Mouse (Mus musculus): ENCODE results near the gene Kcnk12. TPM values are rescaled to one million over a fixed set of nuclear protein-coding genes. Genes with fewer than 3 reads are reported as not detected.
A peak's percentile ranks its signal among the peaks of the same experiment; 100 is the strongest.

Gene Kcnk12
- polyA plus RNA-seq, 1 experiment from 2014 or later, result 0.45 TPM

- Histone ChIP-seq H3K4me2 (ENCODE audit: low read depth, low read length) (no peak overlapping the region), H3K4me1 (ENCODE audit: control insufficient read depth, insufficient read depth, low read length) (no peaks in the 10 kb centered on the region), H3K27me3 (ENCODE audit: control insufficient read depth, insufficient read depth, low read length) (no peaks in the 10 kb centered on the region), H3K4me3 (ENCODE audit: low read depth, low read length) (no peak overlapping the region), H3K9ac (replicated peaks; ENCODE audit: low read length) (no peak overlapping the region), H3K36me3 (replicated peaks; ENCODE audit: control insufficient read depth, insufficient read depth, low read depth, low read length) (no peaks in the 10 kb centered on the region), H3K9me3 (replicated peaks; ENCODE audit: control insufficient read depth, low read length) (no peaks in the 10 kb centered on the region), H3K27ac (replicated peaks; ENCODE audit: low read depth, low read length) (no peak overlapping the region)
- WGBS, result 48% methylated on average over 7 of the region's 7 CpGs
- ATAC-seq (replicated peaks; ENCODE audit: insufficient number of reproducible peaks, low FRiP score, low TSS enrichment, low read depth) (no peak), DNase-seq (ENCODE audit: low spot score) (no peak)
Observed at GRCm38 (mm10) chr17:87763146-87763545, 34.6 kb downstream of the Kcnk12 start.

GRCm38 (mm10) chr17:87760315-87760714 is 37.5 kb downstream of the Kcnk12 start:
- no peaks in the 10 kb centered on the region for H3K27me3 ChIP-seq (ENCODE audit: control insufficient read depth, insufficient read depth, low read length)
- ATAC-seq (replicated peaks; ENCODE audit: insufficient number of reproducible peaks, low FRiP score, low TSS enrichment, low read depth) (no peak), DNase-seq (ENCODE audit: low spot score) (no peak)
- no peaks in the 10 kb centered on the region for H3K36me3 ChIP-seq (replicated peaks; ENCODE audit: control insufficient read depth, insufficient read depth, low read depth, low read length)
- no peak overlapping the region for H3K27ac ChIP-seq (replicated peaks; ENCODE audit: low read depth, low read length)
- no peaks in the 10 kb centered on the region for H3K9me3 ChIP-seq (replicated peaks; ENCODE audit: control insufficient read depth, low read length)
- H3K4me1 ChIP-seq (ENCODE audit: control insufficient read depth, insufficient read depth, low read length), result no peaks in the 10 kb centered on the region
- no peak overlapping the region for H3K4me2 ChIP-seq (ENCODE audit: low read depth, low read length)
- H3K4me3 ChIP-seq (ENCODE audit: low read depth, low read length), result no peak overlapping the region
- WGBS, result 87% methylated on average over 4 of the region's 4 CpGs
- H3K9ac ChIP-seq (replicated peaks; ENCODE audit: low read length), result no peak overlapping the region

- Histone ChIP-seq H3K9me3 (replicated peaks; ENCODE audit: control insufficient read depth, low read length) (no peaks in the 10 kb centered on the region), H3K36me3 (replicated peaks; ENCODE audit: control insufficient read depth, insufficient read depth, low read depth, low read length) (no peaks in the 10 kb centered on the region), H3K9ac (replicated peaks; ENCODE audit: low read length) (peak overlapping the region; percentile 34; the same call in 1 of the 2 replicates), H3K4me2 (ENCODE audit: low read depth, low read length) (peak overlapping the region; percentile 96), H3K4me3 (ENCODE audit: low read depth, low read length) (peak overlapping the region; percentile 53), H3K4me1 (ENCODE audit: control insufficient read depth, insufficient read depth, low read length) (no peaks in the 10 kb centered on the region; the same call in 1 of the 2 replicates), H3K27me3 (ENCODE audit: control insufficient read depth, insufficient read depth, low read length) (peaks cover 22% of the 10 kb centered on the region), H3K27ac (replicated peaks; ENCODE audit: low read depth, low read length) (no peak overlapping the region)
- DNase-seq (ENCODE audit: low spot score), result peak; percentile 48
- WGBS, result 3% methylated on average over 99 of the region's 101 CpGs
- peak; percentile 77 for ATAC-seq (replicated peaks; ENCODE audit: insufficient number of reproducible peaks, low FRiP score, low TSS enrichment, low read depth)
Observed at GRCm38 (mm10) chr17:87745926-87746888, 51.6 kb downstream of the Kcnk12 start.

GRCm38 (mm10) chr17:87744985-87745925 is 52.5 kb downstream of the Kcnk12 start:
- peak overlapping the region; percentile 34; the same call in 1 of the 2 replicates for H3K9ac ChIP-seq (replicated peaks; ENCODE audit: low read length)
- H3K27ac ChIP-seq (replicated peaks; ENCODE audit: low read depth, low read length), result no peak overlapping the region
- DNase-seq (ENCODE audit: low spot score) (peak; percentile 56), ATAC-seq (replicated peaks; ENCODE audit: insufficient number of reproducible peaks, low FRiP score, low TSS enrichment, low read depth) (peak; percentile 51)
- peak overlapping the region; percentile 53 for H3K4me3 ChIP-seq (ENCODE audit: low read depth, low read length)
- H3K4me1 ChIP-seq (ENCODE audit: control insufficient read depth, insufficient read depth, low read length), result no peaks in the 10 kb centered on the region; the same call in 1 of the 2 replicates
- peak overlapping the region; percentile 96 for H3K4me2 ChIP-seq (ENCODE audit: low read depth, low read length)
- H3K27me3 ChIP-seq (ENCODE audit: control insufficient read depth, insufficient read depth, low read length), result peaks cover 22% of the 10 kb centered on the region
- WGBS, result 13% methylated on average over 32 of the region's 32 CpGs
- H3K9me3 ChIP-seq (replicated peaks; ENCODE audit: control insufficient read depth, low read length), result no peaks in the 10 kb centered on the region
- H3K36me3 ChIP-seq (replicated peaks; ENCODE audit: control insufficient read depth, insufficient read depth, low read depth, low read length), result no peaks in the 10 kb centered on the region

- DNase-seq (ENCODE audit: low spot score) (no peak), ATAC-seq (replicated peaks; ENCODE audit: insufficient number of reproducible peaks, low FRiP score, low TSS enrichment, low read depth) (no peak)
- Histone ChIP-seq H3K27me3 (ENCODE audit: control insufficient read depth, insufficient read depth, low read length) (no peaks in the 10 kb centered on the region; the same call in 1 of the 2 replicates), H3K4me2 (ENCODE audit: low read depth, low read length) (no peak overlapping the region), H3K4me3 (ENCODE audit: low read depth, low read length) (no peak overlapping the region), H3K4me1 (ENCODE audit: control insufficient read depth, insufficient read depth, low read length) (no peaks in the 10 kb centered on the region), H3K27ac (replicated peaks; ENCODE audit: low read depth, low read length) (no peak overlapping the region), H3K36me3 (replicated peaks; ENCODE audit: control insufficient read depth, insufficient read depth, low read depth, low read length) (no peaks in the 10 kb centered on the region), H3K9ac (replicated peaks; ENCODE audit: low read length) (no peak overlapping the region), H3K9me3 (replicated peaks; ENCODE audit: control insufficient read depth, low read length) (no peaks in the 10 kb centered on the region)
- WGBS, result 45% methylated on average over 1 of the region's 1 CpGs
Observed at GRCm38 (mm10) chr17:87739835-87740234, 58.0 kb downstream of the Kcnk12 start.

GRCm38 (mm10) chr17:87737144-87737543 is 60.6 kb downstream of the Kcnk12 start:
- Histone ChIP-seq H3K4me1 (ENCODE audit: control insufficient read depth, insufficient read depth, low read length) (no peaks in the 10 kb centered on the region), H3K9ac (replicated peaks; ENCODE audit: low read length) (no peak overlapping the region), H3K36me3 (replicated peaks; ENCODE audit: control insufficient read depth, insufficient read depth, low read depth, low read length) (no peaks in the 10 kb centered on the region), H3K9me3 (replicated peaks; ENCODE audit: control insufficient read depth, low read length) (no peaks in the 10 kb centered on the region), H3K27ac (replicated peaks; ENCODE audit: low read depth, low read length) (no peak overlapping the region), H3K4me2 (ENCODE audit: low read depth, low read length) (no peak overlapping the region), H3K4me3 (ENCODE audit: low read depth, low read length) (no peak overlapping the region), H3K27me3 (ENCODE audit: control insufficient read depth, insufficient read depth, low read length) (no peaks in the 10 kb centered on the region)
- WGBS, result 66% methylated on average over 3 of the region's 3 CpGs
- DNase-seq (ENCODE audit: low spot score), result no peak
- ATAC-seq (replicated peaks; ENCODE audit: insufficient number of reproducible peaks, low FRiP score, low TSS enrichment, low read depth), result no peak

- Histone ChIP-seq H3K9me3 (replicated peaks; ENCODE audit: control insufficient read depth, low read length) (no peaks in the 10 kb centered on the region), H3K4me2 (ENCODE audit: low read depth, low read length) (no peak overlapping the region), H3K27ac (replicated peaks; ENCODE audit: low read depth, low read length) (no peak overlapping the region), H3K4me3 (ENCODE audit: low read depth, low read length) (no peak overlapping the region), H3K9ac (replicated peaks; ENCODE audit: low read length) (no peak overlapping the region), H3K4me1 (ENCODE audit: control insufficient read depth, insufficient read depth, low read length) (no peaks in the 10 kb centered on the region), H3K27me3 (ENCODE audit: control insufficient read depth, insufficient read depth, low read length) (no peaks in the 10 kb centered on the region), H3K36me3 (replicated peaks; ENCODE audit: control insufficient read depth, insufficient read depth, low read depth, low read length) (no peaks in the 10 kb centered on the region)
- ATAC-seq (replicated peaks; ENCODE audit: insufficient number of reproducible peaks, low FRiP score, low TSS enrichment, low read depth), result no peak
- WGBS, result 88% methylated on average over 8 of the region's 8 CpGs
- no peak for DNase-seq (ENCODE audit: low spot score)
Observed at GRCm38 (mm10) chr17:87734471-87734870, 63.3 kb downstream of the Kcnk12 start.

Data from embryonic facial prominence, embryonic 11.5 days (tissue).